Mouse (Mus musculus) intestine, embryonic 15.5 days (tissue): ENCODE measurements around the gene Btbd8. TPM values are rescaled to one million over a fixed set of nuclear protein-coding genes. Genes with fewer than 3 reads are reported as not detected.

Experiments used
- ATAC-seq: fragments of 200-750 bp; cut with Nextera tagmentation; 2 replicates; pipeline ENCODE4 v1.8.0; 2017; ENCODE audit warnings: moderate TSS enrichment, moderate library complexity
- H3K27ac ChIP-seq: fragments of 300-500 bp; sonication (generic); 2 replicates; pipeline ENCODE4 v1.5.1; 2015; ENCODE audit warnings: mild to moderate bottlenecking, inconsistent platforms
- H3K27me3 ChIP-seq: fragments of 300-500 bp; sonication (generic); replicated peaks from 2 replicates; pipeline ENCODE4 v1.6.1; 2015; ENCODE audit warnings: inconsistent platforms
- H3K36me3 ChIP-seq: fragments of 300-500 bp; sonication (generic); 2 replicates; pipeline ENCODE4 v1.6.1; 2015; ENCODE audit warnings: inconsistent platforms
- H3K4me1 ChIP-seq: fragments of 300-500 bp; sonication (generic); replicated peaks from 2 replicates; pipeline ENCODE4 v1.6.1; 2015; ENCODE audit warnings: inconsistent platforms
- H3K4me2 ChIP-seq: fragments of 300-500 bp; sonication (generic); replicated peaks from 2 replicates; pipeline ENCODE4 v1.6.1; 2015; ENCODE audit warnings: mild to moderate bottlenecking, inconsistent platforms
- H3K4me3 ChIP-seq: fragments of 300-500 bp; sonication (generic); replicated peaks from 2 replicates; pipeline ENCODE4 v1.5.1; 2015; ENCODE audit warnings: inconsistent platforms
- H3K9ac ChIP-seq: fragments of 300-500 bp; sonication (generic); 2 replicates; pipeline ENCODE4 v1.6.1; 2015; ENCODE audit warnings: inconsistent platforms
- H3K9me3 ChIP-seq: fragments of 300-500 bp; sonication (generic); 2 replicates; pipeline ENCODE4 v1.6.1; 2016; ENCODE audit warnings: inconsistent platforms
- WGBS: fragments of 180-500 bp; shearing (Covaris S2); methylation state at CpG from one replicate; pipeline ENCODE4 v1.1.7; 2015; 5-methylcytosine and 5-hydroxymethylcytosine counted together
- polyA plus RNA-seq: library from polyadenylated mRNA; unstranded; fragments of >200 nt; fragmentation: Nextera tagmentation; extraction: Ambion mirVana; gene quantifications from 2 replicates; pipeline ENCODE4 v1.2.1, GENCODE M21; 2015

The Btbd8 gene
- polyA plus RNA-seq, 1 experiment from 2014 or later, result 4.1 TPM

DNA sequence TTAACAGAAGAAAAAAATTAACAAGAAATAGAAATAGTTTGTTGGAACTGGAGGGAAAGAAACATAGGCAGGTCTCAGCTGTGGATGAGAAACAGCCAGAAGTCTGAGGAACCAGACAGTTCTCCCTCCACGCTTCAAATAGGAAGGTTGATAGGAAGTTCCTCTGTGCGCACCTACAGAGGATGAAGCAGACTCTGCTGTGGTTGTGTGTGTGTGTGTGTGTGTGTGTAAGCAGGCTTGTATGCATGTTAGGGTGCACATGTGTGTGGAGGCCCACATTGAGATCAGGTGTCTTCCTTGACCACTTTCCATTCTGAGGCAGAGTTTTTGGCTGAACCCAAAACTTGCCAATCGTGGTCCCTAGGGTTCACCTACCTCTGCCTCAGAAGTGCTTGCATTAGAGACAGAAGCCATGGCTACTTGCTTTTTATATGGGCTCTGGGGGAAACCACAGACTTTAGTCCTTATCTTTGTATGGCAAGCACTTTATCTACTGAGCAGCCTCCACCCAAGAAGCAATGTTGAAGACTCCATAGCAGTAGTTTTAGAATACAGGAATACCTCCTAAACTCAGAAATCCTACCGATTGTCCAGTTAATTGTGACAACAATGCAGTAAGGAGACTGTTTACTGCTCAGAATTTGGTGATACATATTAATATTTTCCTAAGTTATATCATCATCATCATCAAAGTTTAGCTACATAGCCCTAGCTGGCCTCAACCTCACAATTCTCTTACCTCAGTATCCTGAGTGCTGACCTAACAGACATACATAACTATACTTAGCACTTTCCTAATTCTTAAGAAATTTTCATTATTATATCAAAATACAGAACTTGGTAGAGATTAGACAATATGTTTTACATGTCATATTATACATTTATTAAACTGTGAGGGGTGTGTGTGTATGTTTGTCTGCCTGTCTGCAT, 24.6 kb downstream of the Btbd8 start:
- Histone ChIP-seq H3K27me3 (no peaks in the 10 kb centered on the region), H3K4me2 (no peak overlapping the region), H3K27ac (no peak overlapping the region), H3K36me3 (no peaks in the 10 kb centered on the region), H3K4me1 (no peaks in the 10 kb centered on the region), H3K9me3 (no peaks in the 10 kb centered on the region), H3K9ac (no peak overlapping the region), H3K4me3 (no peak overlapping the region)
- 90% methylated on average over 4 of the region's 4 CpGs for WGBS
- no peak for ATAC-seq

DNA sequence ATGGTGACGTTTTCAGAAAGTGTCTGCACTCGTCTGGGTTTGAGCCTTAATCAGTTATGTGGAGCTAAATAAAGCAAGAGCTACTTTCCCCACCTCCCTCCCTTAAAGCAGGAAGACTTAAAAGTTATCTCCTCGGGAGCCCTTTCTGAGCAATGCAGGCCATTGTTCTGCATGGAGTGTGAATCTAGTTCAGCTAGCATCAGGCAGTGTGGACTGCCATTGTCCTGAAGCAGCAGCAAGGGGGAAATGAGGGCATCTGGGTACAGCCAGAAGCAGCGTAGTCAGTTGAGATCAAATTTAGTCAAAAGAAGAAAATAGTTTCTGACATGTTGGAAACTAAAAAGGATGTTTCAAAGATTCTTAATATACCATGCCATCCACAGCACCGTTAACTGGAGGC, 28.7 kb downstream of the Btbd8 start:
- H3K4me3 ChIP-seq, result no peak overlapping the region
- H3K4me2 ChIP-seq, result no peak overlapping the region
- no peak for ATAC-seq
- H3K9me3 ChIP-seq, result no peaks in the 10 kb centered on the region
- no peak overlapping the region for H3K9ac ChIP-seq
- no peaks in the 10 kb centered on the region for H3K4me1 ChIP-seq
- no peaks in the 10 kb centered on the region for H3K27me3 ChIP-seq
- no peak overlapping the region for H3K27ac ChIP-seq
- no peaks in the 10 kb centered on the region for H3K36me3 ChIP-seq
- 62% methylated on average over 5 of the region's 5 CpGs for WGBS

DNA sequence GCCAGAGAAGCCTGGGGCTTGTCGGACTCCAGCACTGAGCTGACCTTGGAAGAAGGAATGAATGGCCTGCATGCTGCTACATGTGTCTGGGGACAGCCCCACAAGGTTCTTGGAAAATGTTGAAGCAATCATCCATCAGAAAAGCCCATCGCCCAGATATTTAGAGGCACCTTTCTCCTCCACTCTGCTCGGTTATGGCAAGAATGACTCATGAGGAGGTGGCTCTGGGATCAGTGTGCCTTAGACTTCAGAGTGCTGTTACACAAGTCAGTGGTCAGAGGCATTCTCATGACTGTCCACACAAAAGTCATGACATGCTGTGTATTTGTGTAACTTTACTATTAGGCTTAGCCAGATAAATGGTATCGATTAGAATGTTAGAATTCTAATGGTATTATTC, 29.3 kb downstream of the Btbd8 start:
- no peak overlapping the region for H3K4me3 ChIP-seq
- H3K4me1 ChIP-seq, result no peaks in the 10 kb centered on the region
- H3K9me3 ChIP-seq, result no peaks in the 10 kb centered on the region
- no peak for ATAC-seq
- 84% methylated on average over 4 of the region's 4 CpGs for WGBS
- H3K4me2 ChIP-seq, result no peak overlapping the region
- H3K9ac ChIP-seq, result no peak overlapping the region
- no peaks in the 10 kb centered on the region for H3K36me3 ChIP-seq
- H3K27me3 ChIP-seq, result no peaks in the 10 kb centered on the region
- no peak overlapping the region for H3K27ac ChIP-seq

DNA sequence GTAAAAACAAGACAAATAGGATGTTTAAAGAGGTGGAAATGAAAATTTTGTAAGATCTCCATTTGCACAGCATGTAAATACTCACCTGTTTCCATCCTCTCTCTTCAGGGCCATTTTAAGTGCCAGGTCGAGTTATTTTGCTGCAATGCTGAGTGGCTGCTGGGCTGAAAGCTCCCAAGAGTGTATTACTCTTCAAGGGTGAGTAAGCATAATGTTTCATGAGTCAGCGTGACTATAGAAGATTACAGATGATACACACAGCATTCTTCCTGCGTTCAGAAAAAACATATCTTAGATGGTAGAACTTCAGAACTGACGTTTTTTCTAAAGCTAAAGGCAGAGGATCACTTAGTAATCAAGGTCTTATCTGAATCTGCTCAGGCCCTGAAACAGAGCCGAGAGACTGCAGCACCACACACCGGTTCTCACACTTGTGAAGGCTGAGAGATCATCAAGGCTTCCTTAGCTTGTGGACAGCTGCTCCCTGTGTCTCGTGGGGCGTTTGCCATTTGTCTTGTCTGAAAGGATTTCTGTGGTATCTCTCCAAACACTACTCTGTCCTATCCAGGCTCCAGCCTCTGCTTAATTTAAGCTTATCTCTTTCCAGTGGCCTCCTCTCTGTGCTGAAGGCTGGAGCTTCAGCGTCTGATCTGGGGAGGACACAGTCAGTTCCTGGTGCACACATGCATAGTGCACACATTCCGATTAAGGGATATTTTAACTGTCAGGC, 33.0 kb downstream of the Btbd8 start:
- 75% methylated on average over 10 of the region's 10 CpGs for WGBS
- no peak overlapping the region for H3K4me3 ChIP-seq
- no peak overlapping the region for H3K4me2 ChIP-seq
- no peak for ATAC-seq
- H3K36me3 ChIP-seq, result no peaks in the 10 kb centered on the region
- no peak overlapping the region for H3K27ac ChIP-seq
- no peak overlapping the region for H3K9ac ChIP-seq
- H3K9me3 ChIP-seq, result no peaks in the 10 kb centered on the region
- H3K4me1 ChIP-seq, result no peaks in the 10 kb centered on the region
- no peaks in the 10 kb centered on the region for H3K27me3 ChIP-seq

DNA sequence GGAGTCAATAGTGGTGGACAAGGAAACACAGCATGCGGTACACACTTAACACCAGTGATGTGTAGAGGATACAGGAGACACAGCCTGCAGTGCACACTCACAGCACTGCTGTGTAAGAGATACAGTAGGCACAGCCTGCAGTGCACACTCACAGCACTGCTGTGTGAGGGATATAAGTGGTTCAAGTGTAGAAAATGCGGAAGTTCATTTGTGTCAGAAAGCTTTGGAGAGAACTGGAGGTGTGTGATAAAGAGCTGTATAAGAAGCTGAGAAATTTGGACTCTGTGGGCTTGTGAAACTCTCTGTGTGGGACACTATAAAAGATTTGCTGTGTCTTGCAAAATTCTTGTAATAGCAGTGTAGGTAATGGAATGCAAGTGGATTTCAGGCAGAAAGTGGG, 42.4 kb downstream of the Btbd8 start:
- Histone ChIP-seq H3K36me3 (no peaks in the 10 kb centered on the region), H3K9me3 (no peaks in the 10 kb centered on the region), H3K4me2 (no peak overlapping the region), H3K9ac (no peak overlapping the region), H3K4me3 (no peak overlapping the region), H3K4me1 (no peaks in the 10 kb centered on the region), H3K27ac (no peak overlapping the region), H3K27me3 (no peaks in the 10 kb centered on the region)
- ATAC-seq, result no peak
- WGBS, result 85% methylated on average over 2 of the region's 2 CpGs

DNA sequence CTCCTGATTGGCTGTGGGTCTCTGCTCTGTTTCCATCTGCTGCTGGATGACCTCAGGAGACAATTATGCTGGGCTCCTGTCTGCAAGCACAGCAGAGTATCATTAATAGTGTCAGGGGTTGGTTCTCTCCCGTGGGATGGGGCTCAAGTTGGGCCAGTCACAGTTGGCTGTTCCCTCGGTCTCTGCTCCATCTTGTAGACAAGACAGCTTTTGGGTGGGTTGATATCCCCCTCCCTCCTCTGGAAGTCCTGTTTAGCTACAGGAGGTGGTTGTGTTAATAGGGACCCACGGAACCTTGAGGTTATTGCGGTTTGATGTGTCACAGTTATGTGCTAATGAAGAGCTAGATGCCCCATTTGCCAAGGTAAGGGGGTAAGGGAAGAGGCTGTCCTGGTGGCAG, 51.2 kb downstream of the Btbd8 start:
- Histone ChIP-seq H3K9ac (no peak overlapping the region), H3K9me3 (no peaks in the 10 kb centered on the region), H3K4me3 (no peak overlapping the region), H3K4me1 (no peaks in the 10 kb centered on the region), H3K27ac (no peak overlapping the region), H3K27me3 (no peaks in the 10 kb centered on the region), H3K36me3 (no peaks in the 10 kb centered on the region), H3K4me2 (no peak overlapping the region)
- WGBS, result 57% methylated on average over 4 of the region's 4 CpGs
- ATAC-seq, result no peak

DNA sequence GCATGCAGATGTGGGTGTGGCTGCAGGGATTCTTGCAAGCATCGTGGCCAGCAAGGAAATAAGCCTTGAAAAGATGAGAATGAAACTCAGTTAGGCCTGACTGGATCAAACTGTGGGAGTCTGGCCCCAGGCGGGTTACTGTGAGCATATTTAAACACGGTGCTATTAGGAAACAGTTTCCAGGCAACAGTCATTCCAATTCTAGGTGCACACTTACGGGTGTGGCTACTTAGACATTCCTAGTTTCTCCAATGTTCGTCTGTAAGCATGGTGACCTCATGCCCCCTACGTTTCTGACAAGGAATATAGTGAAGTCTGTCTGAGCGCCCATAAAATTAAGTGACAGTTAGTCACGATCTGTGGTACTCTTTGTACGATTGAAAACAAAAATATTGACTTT, 53.2 kb downstream of the Btbd8 start:
- Histone ChIP-seq H3K4me3 (no peak overlapping the region), H3K27ac (no peak overlapping the region), H3K9ac (no peak overlapping the region), H3K4me2 (no peak overlapping the region), H3K4me1 (no peaks in the 10 kb centered on the region), H3K36me3 (no peaks in the 10 kb centered on the region), H3K9me3 (no peaks in the 10 kb centered on the region), H3K27me3 (no peaks in the 10 kb centered on the region)
- WGBS, result 67% methylated on average over 9 of the region's 9 CpGs
- ATAC-seq, result no peak

DNA sequence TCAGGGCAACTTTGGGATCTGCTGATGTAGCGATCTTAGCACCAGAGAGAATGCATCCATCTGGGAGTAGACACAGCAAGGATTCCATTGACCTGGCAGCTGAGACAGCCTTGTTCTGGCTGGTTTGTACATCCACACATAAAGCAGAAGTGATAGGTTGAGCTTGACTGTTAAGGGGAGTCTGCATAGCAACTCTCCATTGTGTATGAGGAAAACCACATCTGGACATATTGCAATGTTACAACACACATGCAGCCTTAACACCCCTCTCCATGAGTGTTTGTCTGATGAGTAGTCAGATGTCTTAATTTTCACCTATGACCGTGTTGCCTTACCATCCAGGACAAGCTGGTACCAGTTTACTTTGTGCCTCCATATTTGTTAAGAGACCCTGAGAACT, 54.7 kb downstream of the Btbd8 start:
- Histone ChIP-seq H3K4me1 (no peaks in the 10 kb centered on the region), H3K4me2 (no peak overlapping the region), H3K27ac (no peak overlapping the region), H3K36me3 (no peaks in the 10 kb centered on the region), H3K27me3 (no peaks in the 10 kb centered on the region), H3K9ac (no peak overlapping the region), H3K9me3 (no peaks in the 10 kb centered on the region), H3K4me3 (no peak overlapping the region)
- no peak for ATAC-seq
- WGBS, result 93% methylated on average over 2 of the region's 2 CpGs

DNA sequence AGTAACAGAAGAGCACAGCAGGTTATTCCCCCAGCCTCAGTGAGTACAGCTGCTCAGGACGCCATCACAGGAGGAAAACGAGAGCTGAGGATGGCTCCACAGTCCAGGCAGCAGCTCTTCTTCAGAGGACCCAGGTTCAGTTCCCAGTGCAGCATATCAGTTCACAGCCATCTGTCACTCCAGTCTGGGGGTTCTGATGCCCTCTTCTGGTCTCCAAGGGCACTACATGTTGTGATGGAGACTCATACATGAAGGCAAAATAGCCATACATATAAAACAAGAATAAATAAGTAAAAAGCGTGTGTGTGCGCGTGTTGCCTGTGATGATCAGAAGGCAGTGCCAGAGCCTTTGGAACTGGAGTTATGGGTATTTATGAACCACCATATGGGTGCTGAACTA, 57.0 kb downstream of the Btbd8 start:
- Histone ChIP-seq H3K9me3 (no peaks in the 10 kb centered on the region), H3K27me3 (no peaks in the 10 kb centered on the region), H3K27ac (no peak overlapping the region), H3K4me2 (no peak overlapping the region), H3K36me3 (no peaks in the 10 kb centered on the region), H3K9ac (no peak overlapping the region), H3K4me3 (no peak overlapping the region), H3K4me1 (no peaks in the 10 kb centered on the region)
- 98% methylated on average over 5 of the region's 5 CpGs for WGBS
- no peak for ATAC-seq

DNA sequence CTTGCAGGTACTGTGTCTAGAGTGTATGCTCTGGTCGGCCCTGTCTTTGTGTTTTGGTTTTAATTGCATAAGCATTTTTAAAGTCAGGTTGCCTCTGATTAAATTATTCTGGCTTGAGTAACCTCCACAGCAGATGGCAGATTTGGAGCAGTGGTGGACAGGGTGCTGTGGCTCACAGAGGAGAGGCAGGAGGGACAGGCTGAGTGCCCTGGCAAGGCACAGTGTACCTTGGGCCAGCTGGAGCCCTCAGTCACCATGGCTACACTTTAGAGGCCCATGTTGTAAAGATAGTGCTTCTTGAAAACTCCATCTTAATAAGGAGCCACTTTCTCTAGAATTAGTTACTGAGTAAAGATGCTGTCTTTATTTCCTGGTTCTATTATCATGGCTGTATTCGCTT, 58.2 kb downstream of the Btbd8 start:
- Histone ChIP-seq H3K36me3 (0 out of 2 replicates have a peak, but pooled peaks cover 2% of the 10 kb centered on the region), H3K27me3 (no peaks in the 10 kb centered on the region), H3K4me3 (no peak overlapping the region), H3K27ac (no peak overlapping the region), H3K9me3 (no peaks in the 10 kb centered on the region), H3K9ac (no peak overlapping the region), H3K4me1 (no peaks in the 10 kb centered on the region), H3K4me2 (no peak overlapping the region)
- no peak for ATAC-seq
- WGBS, result 85% methylated on average over 2 of the region's 2 CpGs

DNA sequence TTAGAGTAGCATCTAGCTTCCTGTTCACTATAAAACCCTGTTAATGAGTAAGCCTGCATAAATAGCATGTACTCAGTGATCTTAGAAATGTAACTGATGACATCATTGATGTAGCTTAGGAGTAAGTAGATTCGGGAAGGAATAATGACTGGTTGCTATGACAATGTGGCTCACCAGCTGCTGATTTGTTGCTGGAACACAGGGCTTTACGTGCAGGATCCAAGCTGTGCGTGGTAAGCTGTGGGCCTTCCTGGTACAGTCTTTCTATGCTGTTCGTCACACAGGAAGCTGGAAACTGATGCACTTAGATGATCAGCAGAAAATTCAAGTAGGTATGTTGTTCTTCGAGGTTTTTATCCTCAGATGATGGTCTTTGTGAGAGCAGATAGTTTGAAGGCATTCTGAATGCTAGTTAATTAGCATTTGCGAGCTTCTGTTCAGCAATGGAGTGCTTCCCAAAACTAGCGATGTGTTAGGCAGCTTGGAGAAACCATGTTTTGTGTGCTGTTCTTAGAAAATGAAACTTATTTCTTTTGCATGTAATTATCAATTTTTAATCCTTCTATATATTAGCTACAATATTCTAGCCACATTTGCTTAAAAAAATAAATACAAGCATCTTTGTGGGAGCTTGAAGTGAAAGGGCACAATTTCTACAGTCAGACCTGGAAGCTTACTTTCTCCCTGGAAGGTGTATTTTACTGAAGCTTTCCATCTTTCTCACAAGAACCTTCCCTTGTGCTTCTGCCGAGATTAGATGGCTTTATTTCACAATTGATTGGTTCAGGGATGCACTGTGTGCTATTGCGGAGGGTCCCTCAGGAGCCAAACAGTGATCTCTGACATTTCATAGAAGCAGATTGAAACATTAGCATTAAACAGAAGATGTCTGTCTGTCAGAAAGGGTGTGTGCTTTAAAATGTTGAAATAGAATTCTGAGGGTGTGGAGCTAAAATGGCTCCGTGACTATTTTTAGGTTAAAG, 60.0 kb downstream of the Btbd8 start:
- no peaks in the 10 kb centered on the region for H3K9me3 ChIP-seq
- H3K27me3 ChIP-seq, result no peaks in the 10 kb centered on the region
- no peak overlapping the region for H3K4me2 ChIP-seq
- H3K4me1 ChIP-seq, result no peaks in the 10 kb centered on the region
- WGBS, result 65% methylated on average over 10 of the region's 10 CpGs
- no peak overlapping the region for H3K27ac ChIP-seq
- no peak overlapping the region for H3K9ac ChIP-seq
- 0 out of 2 replicates have a peak, but pooled peaks cover 3% of the 10 kb centered on the region for H3K36me3 ChIP-seq
- no peak overlapping the region for H3K4me3 ChIP-seq
- ATAC-seq, result peak; percentile 75

DNA sequence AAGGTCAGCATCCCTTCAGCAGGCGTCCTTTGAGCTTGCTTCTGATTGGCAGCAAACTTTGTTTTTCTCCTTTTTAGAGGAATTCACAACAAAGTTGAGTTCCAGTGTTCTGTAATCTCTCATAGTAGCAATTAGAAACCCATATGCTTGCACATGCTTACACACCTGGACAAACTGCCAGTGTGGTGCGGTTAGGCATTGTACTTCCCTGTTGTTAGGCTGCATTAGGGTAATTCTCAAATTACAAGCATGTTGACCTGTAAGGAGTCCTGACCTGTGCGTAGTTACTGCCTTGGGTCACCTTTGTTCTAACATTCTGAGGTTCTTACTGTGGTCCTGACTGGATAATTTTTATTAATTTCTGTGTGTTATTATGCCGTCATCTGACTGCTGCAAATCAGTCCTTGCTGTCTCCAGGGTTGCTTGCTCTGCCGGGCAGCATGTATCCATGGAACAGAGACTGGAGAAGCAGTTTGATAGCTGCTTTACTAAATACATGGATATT, 61.1 kb downstream of the Btbd8 start:
- H3K9ac ChIP-seq, result no peak overlapping the region
- H3K9me3 ChIP-seq, result no peaks in the 10 kb centered on the region
- no peaks in the 10 kb centered on the region for H3K4me1 ChIP-seq
- no peak overlapping the region for H3K4me2 ChIP-seq
- no peak for ATAC-seq
- no peak overlapping the region for H3K27ac ChIP-seq
- H3K27me3 ChIP-seq, result no peaks in the 10 kb centered on the region
- 0 out of 2 replicates have a peak, but pooled peaks cover 3% of the 10 kb centered on the region for H3K36me3 ChIP-seq
- no peak overlapping the region for H3K4me3 ChIP-seq
- WGBS, result 75% methylated on average over 5 of the region's 5 CpGs
